Mouse (Mus musculus) forebrain, embryonic 12.5 days (tissue): Measurements from ENCODE around the gene Asic2. TPM values are rescaled to one million over a fixed set of nuclear protein-coding genes. Genes with fewer than 3 reads are reported as not detected.
A peak's percentile ranks its signal among the peaks of the same experiment; 100 is the strongest.

Experiments used
- ATAC-seq: fragments of 200-750 bp; cut with Nextera tagmentation; 2 replicates; pipeline ENCODE4 v1.8.0; 2017; ENCODE audit warnings: moderate TSS enrichment; ENCODE audit not compliant: low FRiP score
- H3K27ac ChIP-seq: fragments of 300-500 bp; sonication (generic); 2 replicates; pipeline ENCODE4 v1.5.1; 2016; ENCODE audit warnings: mild to moderate bottlenecking
- H3K27me3 ChIP-seq: fragments of 300-500 bp; sonication (generic); 2 replicates; pipeline ENCODE4 v1.6.1; 2016; ENCODE audit warnings: mild to moderate bottlenecking
- H3K36me3 ChIP-seq: fragments of 300-500 bp; sonication (generic); replicated peaks from 2 replicates; pipeline ENCODE4 v1.6.1; 2016; ENCODE audit warnings: mild to moderate bottlenecking
- H3K4me1 ChIP-seq: fragments of 300-500 bp; sonication (generic); 2 replicates; pipeline ENCODE4 v1.6.1; 2016
- H3K4me2 ChIP-seq: fragments of 300-500 bp; sonication (generic); 2 replicates; pipeline ENCODE4 v1.6.1; 2016; ENCODE audit warnings: mild to moderate bottlenecking, moderate library complexity
- H3K4me3 ChIP-seq: fragments of 300-500 bp; sonication (generic); replicated peaks from 2 replicates; pipeline ENCODE4 v1.5.1; 2016; ENCODE audit warnings: mild to moderate bottlenecking
- H3K9ac ChIP-seq: fragments of 300-500 bp; sonication (generic); 2 replicates; pipeline ENCODE4 v1.6.1; 2016; ENCODE audit warnings: mild to moderate bottlenecking
- H3K9me3 ChIP-seq: fragments of 300-500 bp; sonication (generic); 2 replicates; pipeline ENCODE4 v1.6.1; 2016
- WGBS: fragments of 180-500 bp; shearing (Covaris S2); methylation state at CpG from one replicate; pipeline ENCODE4 v1.1.7; 2016; 5-methylcytosine and 5-hydroxymethylcytosine counted together
- polyA plus RNA-seq: library from polyadenylated mRNA; unstranded; fragments of >200 nt; fragmentation: Nextera tagmentation; extraction: Ambion mirVana; gene quantifications from 2 replicates; pipeline ENCODE4 v1.2.1, GENCODE M21; 2016

Asic2 gene
- polyA plus RNA-seq, 1 experiment from 2014 or later, result 3.3 TPM

GRCm38 (mm10) chr11:81612798-81613540, 355.3 kb downstream of the Asic2 start:
- H3K9me3 ChIP-seq, result no peaks in the 10 kb centered on the region
- no peaks in the 10 kb centered on the region for H3K36me3 ChIP-seq
- H3K4me3 ChIP-seq, result peak overlapping the region; percentile 23
- H3K4me1 ChIP-seq, result peaks cover 29% of the 10 kb centered on the region
- peak overlapping the region; percentile 33; the same call in 1 of the 2 replicates for H3K9ac ChIP-seq
- under 1% methylated on average over 17 of the region's 17 CpGs for WGBS
- H3K27me3 ChIP-seq, result peaks cover 9% of the 10 kb centered on the region; the same call in 1 of the 2 replicates
- peak; percentile 91 for ATAC-seq
- peak overlapping the region; percentile 55 for H3K4me2 ChIP-seq
- peak overlapping the region; percentile 90 for H3K27ac ChIP-seq

- Histone ChIP-seq H3K36me3 (no peaks in the 10 kb centered on the region), H3K4me2 (peak overlapping the region; percentile 55), H3K27me3 (peaks cover 9% of the 10 kb centered on the region; the same call in 1 of the 2 replicates), H3K9ac (peak overlapping the region; percentile 33), H3K9me3 (no peaks in the 10 kb centered on the region), H3K4me1 (peaks cover 29% of the 10 kb centered on the region), H3K4me3 (peak overlapping the region; percentile 23), H3K27ac (peak overlapping the region; percentile 90)
- WGBS, result 8% methylated on average over 20 of the region's 20 CpGs
- ATAC-seq, result peak; percentile 75
These were observed 356.1 kb downstream of the Asic2 start for GRCm38 (mm10) chr11:81611948-81612797.

GRCm38 (mm10) chr11:81610506-81610905, 357.8 kb downstream of the Asic2 start:
- no peak for ATAC-seq
- Histone ChIP-seq H3K4me1 (peaks cover 29% of the 10 kb centered on the region), H3K27ac (no peak overlapping the region), H3K27me3 (peaks cover 4% of the 10 kb centered on the region; the same call in 1 of the 2 replicates), H3K9ac (no peak overlapping the region), H3K9me3 (no peaks in the 10 kb centered on the region), H3K36me3 (no peaks in the 10 kb centered on the region), H3K4me3 (no peak overlapping the region), H3K4me2 (no peak overlapping the region)
- WGBS, result 88% methylated on average over 5 of the region's 5 CpGs

- no peak overlapping the region for H3K9ac ChIP-seq
- no peak overlapping the region for H3K27ac ChIP-seq
- no peaks in the 10 kb centered on the region for H3K27me3 ChIP-seq
- no peak for ATAC-seq
- H3K9me3 ChIP-seq, result no peaks in the 10 kb centered on the region
- no peak overlapping the region for H3K4me3 ChIP-seq
- H3K4me2 ChIP-seq, result no peak overlapping the region
- WGBS, result 80% methylated on average over 4 of the region's 4 CpGs
- no peaks in the 10 kb centered on the region for H3K36me3 ChIP-seq
- no peaks in the 10 kb centered on the region for H3K4me1 ChIP-seq
These were observed 365.3 kb downstream of the Asic2 start for GRCm38 (mm10) chr11:81602971-81603370.

- Histone ChIP-seq H3K27ac (no peak overlapping the region), H3K4me3 (no peak overlapping the region), H3K27me3 (no peaks in the 10 kb centered on the region), H3K36me3 (no peaks in the 10 kb centered on the region), H3K4me2 (no peak overlapping the region), H3K9ac (no peak overlapping the region), H3K9me3 (no peaks in the 10 kb centered on the region), H3K4me1 (0 out of 2 replicates have a peak, but pooled peaks cover 2% of the 10 kb centered on the region)
- no peak for ATAC-seq
- WGBS, result 91% methylated on average over 5 of the region's 5 CpGs
These were observed 366.5 kb downstream of the Asic2 start for GRCm38 (mm10) chr11:81601736-81602135.

- Histone ChIP-seq H3K4me2 (no peak overlapping the region), H3K36me3 (no peaks in the 10 kb centered on the region), H3K27me3 (0 out of 2 replicates have a peak, but pooled peaks cover 2% of the 10 kb centered on the region), H3K9ac (no peak overlapping the region), H3K4me1 (peaks cover 16% of the 10 kb centered on the region), H3K9me3 (no peaks in the 10 kb centered on the region), H3K4me3 (no peak overlapping the region), H3K27ac (no peak overlapping the region)
- no peak for ATAC-seq
- WGBS, result 92% methylated on average over 5 of the region's 5 CpGs
These were observed 370.7 kb downstream of the Asic2 start for GRCm38 (mm10) chr11:81597601-81598000.

- ATAC-seq, result no peak
- Histone ChIP-seq H3K27ac (no peak overlapping the region), H3K4me3 (no peak overlapping the region), H3K4me2 (no peak overlapping the region), H3K4me1 (peaks cover 35% of the 10 kb centered on the region), H3K9me3 (no peaks in the 10 kb centered on the region), H3K36me3 (no peaks in the 10 kb centered on the region), H3K9ac (no peak overlapping the region), H3K27me3 (0 out of 2 replicates have a peak, but pooled peaks cover 2% of the 10 kb centered on the region)
- 69% methylated on average over 2 of the region's 2 CpGs for WGBS
These were observed 373.0 kb downstream of the Asic2 start for GRCm38 (mm10) chr11:81595235-81595634.

GRCm38 (mm10) chr11:81592776-81593175, 375.5 kb downstream of the Asic2 start:
- Histone ChIP-seq H3K4me3 (no peak overlapping the region), H3K27ac (no peak overlapping the region), H3K27me3 (0 out of 2 replicates have a peak, but pooled peaks cover 2% of the 10 kb centered on the region), H3K36me3 (no peaks in the 10 kb centered on the region), H3K9me3 (no peaks in the 10 kb centered on the region), H3K9ac (no peak overlapping the region), H3K4me2 (no peak overlapping the region), H3K4me1 (peaks cover 53% of the 10 kb centered on the region)
- no peak for ATAC-seq
- 32% methylated on average over 5 of the region's 5 CpGs for WGBS

- 72% methylated on average over 4 of the region's 4 CpGs for WGBS
- no peaks in the 10 kb centered on the region for H3K9me3 ChIP-seq
- no peak overlapping the region for H3K9ac ChIP-seq
- H3K4me3 ChIP-seq, result no peak overlapping the region
- ATAC-seq, result no peak
- H3K36me3 ChIP-seq, result no peaks in the 10 kb centered on the region
- no peak overlapping the region for H3K4me2 ChIP-seq
- 0 out of 2 replicates have a peak, but pooled peaks cover 2% of the 10 kb centered on the region for H3K27me3 ChIP-seq
- peaks cover 52% of the 10 kb centered on the region for H3K4me1 ChIP-seq
- no peak overlapping the region for H3K27ac ChIP-seq
These were observed 377.3 kb downstream of the Asic2 start for GRCm38 (mm10) chr11:81590911-81591310.

GRCm38 (mm10) chr11:81588630-81589029, 379.6 kb downstream of the Asic2 start:
- 9% methylated on average over 10 of the region's 10 CpGs for WGBS
- Histone ChIP-seq H3K4me2 (no peak overlapping the region), H3K36me3 (no peaks in the 10 kb centered on the region), H3K9ac (no peak overlapping the region), H3K27ac (0 out of 2 replicates have a peak overlapping the region, but pooled peaks have one; percentile 51), H3K27me3 (no peaks in the 10 kb centered on the region), H3K4me3 (no peak overlapping the region), H3K9me3 (no peaks in the 10 kb centered on the region), H3K4me1 (peaks cover 45% of the 10 kb centered on the region)
- ATAC-seq, result 0 out of 2 replicates have a peak, but pooled peaks have one; percentile 55

GRCm38 (mm10) chr11:81587942-81588341, 380.3 kb downstream of the Asic2 start:
- peaks cover 47% of the 10 kb centered on the region for H3K4me1 ChIP-seq
- no peaks in the 10 kb centered on the region for H3K27me3 ChIP-seq
- ATAC-seq, result peak; percentile 39; the same call in 1 of the 2 replicates
- no peaks in the 10 kb centered on the region for H3K36me3 ChIP-seq
- 51% methylated on average over 17 of the region's 17 CpGs for WGBS
- H3K4me3 ChIP-seq, result no peak overlapping the region
- H3K4me2 ChIP-seq, result peak overlapping the region; percentile 6; the same call in 1 of the 2 replicates
- H3K9ac ChIP-seq, result no peak overlapping the region
- peak overlapping the region; percentile 51 for H3K27ac ChIP-seq
- no peaks in the 10 kb centered on the region for H3K9me3 ChIP-seq

- ATAC-seq, result no peak
- Histone ChIP-seq H3K9ac (no peak overlapping the region), H3K4me1 (peaks cover 46% of the 10 kb centered on the region), H3K4me3 (no peak overlapping the region), H3K27me3 (no peaks in the 10 kb centered on the region), H3K4me2 (no peak overlapping the region), H3K27ac (no peak overlapping the region), H3K36me3 (no peaks in the 10 kb centered on the region), H3K9me3 (no peaks in the 10 kb centered on the region)
- WGBS, result 86% methylated on average over 9 of the region's 9 CpGs
These were observed 381.1 kb downstream of the Asic2 start for GRCm38 (mm10) chr11:81587114-81587513.
